Mouse (Mus musculus): ENCODE data around the gene Rnase9. TPM values are rescaled to one million over a fixed set of nuclear protein-coding genes. Genes with fewer than 3 reads are reported as not detected.

Rnase9 gene
- polyA plus RNA-seq, 1 experiment, result not detected

DNA sequence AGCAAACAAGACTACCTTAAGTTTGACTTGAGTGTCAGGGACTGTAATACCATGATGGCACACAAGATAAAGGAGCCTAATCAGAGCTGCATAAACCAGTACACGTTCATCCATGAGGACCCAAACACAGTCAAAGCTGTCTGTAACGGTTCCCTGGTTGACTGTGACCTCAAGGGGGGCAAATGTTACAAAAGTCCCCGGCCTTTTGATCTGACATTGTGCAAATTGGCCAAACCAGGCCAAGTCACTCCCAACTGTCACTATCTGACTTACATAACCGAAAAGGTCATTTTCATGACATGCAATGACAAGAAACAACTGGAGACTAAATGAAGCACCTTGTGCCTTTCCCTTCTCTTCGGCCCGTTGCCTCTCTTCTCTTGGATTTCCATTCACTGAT lies 32.1 kb downstream of the Rnase9 start:
- TF ChIP-seq POLR2A (IDR thresholded peaks at IDR 0.05; ENCODE audit: borderline replicate concordance, control insufficient read depth, low read depth, low read length) (no peak), CTCF (IDR thresholded peaks at IDR 0.05; ENCODE audit: control insufficient read depth, insufficient read depth, low read length) (no peak)
- H3K27ac ChIP-seq (ENCODE audit: control insufficient read depth, insufficient read depth, low read depth, low read length, poor library complexity), result no peak overlapping the region; the same call in 1 of the 2 replicates
- H3K4me3 ChIP-seq (replicated peaks; ENCODE audit: control insufficient read depth, low read depth, low read length), result no peak overlapping the region
- WGBS, result 48% methylated on average over 6 of the region's 6 CpGs
- peaks cover 3% of the 10 kb centered on the region for H3K4me1 ChIP-seq (ENCODE audit: control insufficient read depth, insufficient read depth, low read length)

- Histone ChIP-seq H3K4me1 (ENCODE audit: control insufficient read depth, insufficient read depth, low read length) (peaks cover 3% of the 10 kb centered on the region), H3K4me3 (replicated peaks; ENCODE audit: control insufficient read depth, low read depth, low read length) (no peak overlapping the region), H3K27ac (ENCODE audit: control insufficient read depth, insufficient read depth, low read depth, low read length, poor library complexity) (0 out of 2 replicates have a peak overlapping the region, but pooled peaks have one; percentile 11)
- no peak for TF ChIP-seq CTCF (IDR thresholded peaks at IDR 0.05; ENCODE audit: control insufficient read depth, insufficient read depth, low read length)
- TF ChIP-seq POLR2A (IDR thresholded peaks at IDR 0.05; ENCODE audit: borderline replicate concordance, control insufficient read depth, low read depth, low read length), result no peak
- WGBS, result 43% methylated on average over 4 of the region's 4 CpGs
Observed at GRCm38 (mm10) chr14:51008781-51009180, 32.9 kb downstream of the Rnase9 start.

DNA sequence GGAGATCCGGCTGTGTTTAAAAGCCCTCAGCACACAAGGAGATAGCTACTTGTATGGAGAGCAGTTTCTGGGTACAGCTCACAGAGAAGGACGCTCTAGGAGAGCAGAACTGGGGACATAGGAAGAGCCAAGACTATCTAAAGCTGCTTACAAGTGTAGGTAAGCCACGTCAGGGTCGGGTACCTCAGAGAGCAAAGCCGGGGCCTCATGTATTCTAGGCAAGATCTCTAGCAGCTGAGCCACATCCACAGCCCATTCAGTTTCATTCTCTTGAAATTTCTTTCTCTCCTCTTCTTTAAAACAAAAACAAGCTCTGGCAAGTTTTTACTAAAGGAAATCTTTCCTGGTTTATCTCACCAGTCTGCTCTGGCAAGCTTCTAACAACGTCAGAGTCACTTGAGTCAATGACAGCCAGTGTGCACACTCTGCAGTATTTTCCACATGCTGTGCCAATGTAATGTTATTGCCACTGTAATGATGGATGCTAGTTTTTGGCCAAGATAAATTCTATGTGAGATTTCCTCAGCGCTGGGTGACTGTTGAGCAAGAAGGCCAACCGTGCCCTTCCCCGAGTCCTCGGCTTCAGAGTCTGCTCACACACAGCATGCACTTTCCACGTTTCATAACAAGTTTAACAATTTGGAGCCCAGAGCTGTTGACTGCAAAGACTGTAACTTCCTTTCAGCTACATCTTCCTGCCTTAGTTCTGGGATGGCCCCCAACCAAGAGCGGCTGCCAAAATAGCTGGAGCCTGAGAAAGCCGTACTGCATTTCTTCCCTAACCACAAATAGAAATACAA lies 33.6 kb downstream of the Rnase9 start:
- peak overlapping the region; percentile 46 for H3K27ac ChIP-seq (ENCODE audit: control insufficient read depth, insufficient read depth, low read depth, low read length, poor library complexity)

DNA sequence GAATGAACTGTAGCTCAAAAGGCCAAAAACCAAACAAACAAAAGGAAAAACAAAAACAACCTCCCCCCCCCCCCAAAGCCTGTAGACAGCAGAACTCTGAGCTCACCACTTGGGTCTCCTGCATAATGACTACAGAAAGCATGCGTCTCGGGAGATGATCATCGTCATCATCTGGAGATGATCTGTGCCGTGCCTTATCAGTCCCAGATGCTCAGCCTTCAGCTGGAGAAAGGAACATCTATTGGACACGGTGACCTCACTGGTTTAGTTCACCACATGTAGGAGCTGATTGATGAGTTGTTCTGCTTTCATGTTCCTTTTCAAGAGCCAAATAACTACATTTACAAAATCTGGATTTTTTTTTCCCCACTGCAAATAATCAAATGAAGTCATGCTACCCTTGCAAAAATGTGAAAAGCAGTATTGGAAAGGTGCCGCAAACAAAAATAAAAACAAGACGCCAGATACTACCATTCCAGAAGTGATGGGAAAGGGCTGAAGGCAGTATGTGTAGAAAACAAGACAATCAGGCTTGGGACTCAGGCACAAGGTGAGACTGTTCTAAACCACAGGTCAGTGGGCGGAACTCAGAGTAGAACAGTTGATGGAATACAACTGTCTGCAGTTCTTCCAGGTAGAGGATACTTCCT lies 34.4 kb downstream of the Rnase9 start, which contains the start of gene Rnase10:
Gene Rnase10, plus strand, starts transcription at position 600 of the 650 bp plus-strand sequence.
- 70% methylated on average over 8 of the region's 8 CpGs for WGBS
- Histone ChIP-seq H3K4me3 (replicated peaks; ENCODE audit: control insufficient read depth, low read depth, low read length) (no peak within 1 kb of the TSS), H3K4me1 (ENCODE audit: control insufficient read depth, insufficient read depth, low read length) (peaks cover 3% of the 10 kb centered on the region), H3K27ac (ENCODE audit: control insufficient read depth, insufficient read depth, low read depth, low read length, poor library complexity) (peak within 1 kb of the TSS; percentile 46)
- TF ChIP-seq CTCF (IDR thresholded peaks at IDR 0.05; ENCODE audit: control insufficient read depth, insufficient read depth, low read length), result no peak
- no peak for TF ChIP-seq POLR2A (IDR thresholded peaks at IDR 0.05; ENCODE audit: borderline replicate concordance, control insufficient read depth, low read depth, low read length)

More for the DNA sequence above, 33.6 kb downstream of the Rnase9 start:
- no peak for TF ChIP-seq CTCF (IDR thresholded peaks at IDR 0.05; ENCODE audit: control insufficient read depth, insufficient read depth, low read length)
- TF ChIP-seq POLR2A (IDR thresholded peaks at IDR 0.05; ENCODE audit: borderline replicate concordance, control insufficient read depth, low read depth, low read length), result no peak
- 24% methylated on average over 13 of the region's 13 CpGs for WGBS
- H3K4me1 ChIP-seq (ENCODE audit: control insufficient read depth, insufficient read depth, low read length), result peaks cover 3% of the 10 kb centered on the region
- H3K4me3 ChIP-seq (replicated peaks; ENCODE audit: control insufficient read depth, low read depth, low read length), result no peak overlapping the region

- no peak overlapping the region for H3K4me3 ChIP-seq (replicated peaks; ENCODE audit: control insufficient read depth, low read depth, low read length)
- H3K27ac ChIP-seq (ENCODE audit: control insufficient read depth, insufficient read depth, low read depth, low read length, poor library complexity), result no peak overlapping the region; the same call in 1 of the 2 replicates
- peaks cover 6% of the 10 kb centered on the region; the same call in 1 of the 2 replicates for H3K4me1 ChIP-seq (ENCODE audit: control insufficient read depth, insufficient read depth, low read length)
- WGBS, result 27% methylated on average over 2 of the region's 2 CpGs
- TF ChIP-seq POLR2A (IDR thresholded peaks at IDR 0.05; ENCODE audit: borderline replicate concordance, control insufficient read depth, low read depth, low read length) (no peak), CTCF (IDR thresholded peaks at IDR 0.05; ENCODE audit: control insufficient read depth, insufficient read depth, low read length) (no peak)
Observed at GRCm38 (mm10) chr14:50997999-50998666, 43.5 kb downstream of the Rnase9 start.

DNA sequence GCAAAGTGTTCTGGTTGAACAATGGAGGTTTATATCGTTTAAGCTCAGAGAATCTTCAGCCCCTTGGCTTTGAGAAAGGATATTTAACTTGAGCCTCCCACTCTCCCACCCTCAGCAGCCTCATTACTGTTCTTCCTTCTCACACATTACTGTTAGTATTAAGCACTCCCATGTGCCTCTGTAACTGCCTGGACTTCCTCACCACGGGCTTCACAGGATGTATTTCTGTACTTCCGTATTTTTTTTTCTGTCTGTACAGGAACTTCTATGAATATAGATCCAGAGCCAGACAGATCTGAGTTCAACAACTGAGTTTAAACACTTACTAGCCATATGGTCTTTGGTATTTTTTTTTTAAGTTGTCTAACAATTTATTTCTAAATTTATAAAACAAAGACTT lies 44.6 kb downstream of the Rnase9 start:
- 2% methylated on average over 3 of the region's 3 CpGs for WGBS
- Histone ChIP-seq H3K4me3 (replicated peaks; ENCODE audit: control insufficient read depth, low read depth, low read length) (no peak overlapping the region), H3K4me1 (ENCODE audit: control insufficient read depth, insufficient read depth, low read length) (peaks cover 6% of the 10 kb centered on the region; the same call in 1 of the 2 replicates), H3K27ac (ENCODE audit: control insufficient read depth, insufficient read depth, low read depth, low read length, poor library complexity) (no peak overlapping the region)
- TF ChIP-seq CTCF (IDR thresholded peaks at IDR 0.05; ENCODE audit: control insufficient read depth, insufficient read depth, low read length) (no peak), POLR2A (IDR thresholded peaks at IDR 0.05; ENCODE audit: borderline replicate concordance, control insufficient read depth, low read depth, low read length) (no peak)

- WGBS, result 56% methylated on average over 3 of the region's 3 CpGs
- no peak for TF ChIP-seq POLR2A (IDR thresholded peaks at IDR 0.05; ENCODE audit: borderline replicate concordance, control insufficient read depth, low read depth, low read length)
- no peak for TF ChIP-seq CTCF (IDR thresholded peaks at IDR 0.05; ENCODE audit: control insufficient read depth, insufficient read depth, low read length)
- H3K4me3 ChIP-seq (replicated peaks; ENCODE audit: control insufficient read depth, low read depth, low read length), result no peak overlapping the region
- H3K4me1 ChIP-seq (ENCODE audit: control insufficient read depth, insufficient read depth, low read length), result no peaks in the 10 kb centered on the region
- H3K27ac ChIP-seq (ENCODE audit: control insufficient read depth, insufficient read depth, low read depth, low read length, poor library complexity), result no peak overlapping the region
Observed at GRCm38 (mm10) chr14:50991037-50991436, 50.6 kb downstream of the Rnase9 start.

Other genes starting within 250 kb of the Rnase9 start
- gene Ccnb1ip1, start 234.1 kb downstream of the Rnase9 start, polyA plus RNA-seq (2011; ENCODE audit: insufficient read depth, insufficient read length, low replicate concordance, missing spikeins), result not detected in 2 replicates
- gene Parp2, start 234.0 kb downstream of the Rnase9 start, polyA plus RNA-seq (2011; ENCODE audit: insufficient read depth, insufficient read length, low replicate concordance, missing spikeins), result 24.4 and 40.2 TPM in 2 replicates
- 60.8 and 102 TPM in 2 replicates for gene Tep1, start 171.3 kb downstream of the Rnase9 start, polyA plus RNA-seq (2011; ENCODE audit: insufficient read depth, insufficient read length, low replicate concordance, missing spikeins)
- gene Klhl33, start 144.4 kb downstream of the Rnase9 start, polyA plus RNA-seq (2011; ENCODE audit: insufficient read depth, insufficient read length, low replicate concordance, missing spikeins), result 0.29 TPM in 1 of 2 replicates, not detected in the other
- gene Osgep, start 117.0 kb downstream of the Rnase9 start, polyA plus RNA-seq (2011; ENCODE audit: insufficient read depth, insufficient read length, low replicate concordance, missing spikeins), result 43.6 and 67.6 TPM in 2 replicates
- gene Apex1, start 116.9 kb downstream of the Rnase9 start, polyA plus RNA-seq (2011; ENCODE audit: insufficient read depth, insufficient read length, low replicate concordance, missing spikeins), result 18.1 and 41.6 TPM in 2 replicates
- gene Pip4p1, start 111.0 kb downstream of the Rnase9 start, polyA plus RNA-seq (2011; ENCODE audit: insufficient read depth, insufficient read length, low replicate concordance, missing spikeins), result 33.3 and 67.6 TPM in 2 replicates
- 112 and 145 TPM in 2 replicates for gene Pnp, start 110.8 kb downstream of the Rnase9 start, polyA plus RNA-seq (2011; ENCODE audit: insufficient read depth, insufficient read length, low replicate concordance, missing spikeins)
- 21.3 TPM in 1 of 2 replicates, not detected in the other for gene Gm49342, start 97.4 kb downstream of the Rnase9 start, polyA plus RNA-seq (2011; ENCODE audit: insufficient read depth, insufficient read length, low replicate concordance, missing spikeins)
- 70.8 and 109 TPM in 2 replicates for gene Pnp2, start 85.9 kb downstream of the Rnase9 start, polyA plus RNA-seq (2011; ENCODE audit: insufficient read depth, insufficient read length, low replicate concordance, missing spikeins)
- gene Rnase10, start 34.1 kb downstream of the Rnase9 start, polyA plus RNA-seq (2011; ENCODE audit: insufficient read depth, insufficient read length, low replicate concordance, missing spikeins), result not detected in 2 replicates
- gene Rnase11, start 8.3 kb upstream of the Rnase9 start, polyA plus RNA-seq (2011; ENCODE audit: insufficient read depth, insufficient read length, low replicate concordance, missing spikeins), result not detected in 2 replicates
- gene Rnase12, start 15.8 kb upstream of the Rnase9 start, polyA plus RNA-seq (2011; ENCODE audit: insufficient read depth, insufficient read length, low replicate concordance, missing spikeins), result 4.9 TPM in 1 of 2 replicates, not detected in the other
- gene Olfr750, start 32.6 kb upstream of the Rnase9 start, polyA plus RNA-seq (2011; ENCODE audit: insufficient read depth, insufficient read length, low replicate concordance, missing spikeins), result not detected in 2 replicates
- gene Rnase4, start 49.2 kb upstream of the Rnase9 start, polyA plus RNA-seq (2011; ENCODE audit: insufficient read depth, insufficient read length, low replicate concordance, missing spikeins), result 3.1 and 8.7 TPM in 2 replicates
- gene Ang, start 49.3 kb upstream of the Rnase9 start, polyA plus RNA-seq (2011; ENCODE audit: insufficient read depth, insufficient read length, low replicate concordance, missing spikeins), result 4.4 and 7.2 TPM in 2 replicates
- gene Eddm3b, start 72.6 kb upstream of the Rnase9 start, polyA plus RNA-seq (2011; ENCODE audit: insufficient read depth, insufficient read length, low replicate concordance, missing spikeins), result not detected in 2 replicates
- gene Rnase6, start 82.0 kb upstream of the Rnase9 start, polyA plus RNA-seq (2011; ENCODE audit: insufficient read depth, insufficient read length, low replicate concordance, missing spikeins), result 11.6 and 19.4 TPM in 2 replicates
- gene Rnase1, start 104.9 kb upstream of the Rnase9 start, polyA plus RNA-seq (2011; ENCODE audit: insufficient read depth, insufficient read length, low replicate concordance, missing spikeins), result not detected in 2 replicates
- gene Rnase2b, start 120.4 kb upstream of the Rnase9 start, polyA plus RNA-seq (2011; ENCODE audit: insufficient read depth, insufficient read length, low replicate concordance, missing spikeins), result not detected in 2 replicates
- gene Ang2, start 157.3 kb upstream of the Rnase9 start, polyA plus RNA-seq (2011; ENCODE audit: insufficient read depth, insufficient read length, low replicate concordance, missing spikeins), result not detected in 2 replicates
- gene Ear14, start 161.5 kb upstream of the Rnase9 start, polyA plus RNA-seq (2011; ENCODE audit: insufficient read depth, insufficient read length, low replicate concordance, missing spikeins), result not detected in 2 replicates
- gene Rnase2a, start 214.2 kb upstream of the Rnase9 start, polyA plus RNA-seq (2011; ENCODE audit: insufficient read depth, insufficient read length, low replicate concordance, missing spikeins), result 1.5 TPM in 1 of 2 replicates, not detected in the other

Measured in bone marrow, adult 2 months (tissue).